Mouse (Mus musculus) olfactory bulb, adult 2 months (tissue): Measurements from ENCODE around the gene Ndufs2.

Source experiments
- CTCF ChIP-seq: fragments of 200-500 bp; IDR thresholded peaks from 2 replicates; pipeline ENCODE4 v1.5.1; 2012; ENCODE audit warnings: low read depth, mild to moderate bottlenecking, low read length, moderate library complexity; ENCODE audit not compliant: insufficient read depth
- POLR2A ChIP-seq: fragments of 200-500 bp; IDR thresholded peaks from 2 replicates; pipeline ENCODE4 v1.6.1; 2012; ENCODE audit warnings: mild to moderate bottlenecking, low read depth, low read length, moderate library complexity; ENCODE audit not compliant: insufficient read depth

DNA sequence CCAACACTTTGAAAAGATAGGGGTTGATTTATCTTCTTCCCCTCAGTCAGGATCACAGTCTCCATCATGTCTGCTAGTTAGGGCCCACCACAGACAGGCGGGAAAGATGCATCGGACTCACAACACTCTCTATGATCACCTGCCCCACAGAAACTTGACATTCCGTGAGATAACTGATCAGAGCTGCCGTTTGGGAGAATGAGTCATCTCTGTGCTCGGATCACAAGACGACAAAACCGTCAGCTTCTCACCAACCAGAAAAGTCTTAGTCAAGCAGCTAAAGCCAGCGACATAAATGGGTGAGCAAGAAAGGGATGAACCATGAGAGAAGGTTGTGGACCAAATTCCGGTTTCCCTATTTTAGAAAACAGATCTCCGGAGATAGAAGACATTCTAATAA lies 58.9 kb downstream of the Ndufs2 start:
- TF ChIP-seq POLR2A (no peak), CTCF (no peak)
